Mouse (Mus musculus): Measurements from ENCODE around the gene Sp2.

Gene Sp2

GRCm38 (mm10) chr11:96970341-96970740, 12.4 kb downstream of the Sp2 start:
- DNase-seq (ENCODE audit: low spot score in 2 of 2), result no peak

DNA sequence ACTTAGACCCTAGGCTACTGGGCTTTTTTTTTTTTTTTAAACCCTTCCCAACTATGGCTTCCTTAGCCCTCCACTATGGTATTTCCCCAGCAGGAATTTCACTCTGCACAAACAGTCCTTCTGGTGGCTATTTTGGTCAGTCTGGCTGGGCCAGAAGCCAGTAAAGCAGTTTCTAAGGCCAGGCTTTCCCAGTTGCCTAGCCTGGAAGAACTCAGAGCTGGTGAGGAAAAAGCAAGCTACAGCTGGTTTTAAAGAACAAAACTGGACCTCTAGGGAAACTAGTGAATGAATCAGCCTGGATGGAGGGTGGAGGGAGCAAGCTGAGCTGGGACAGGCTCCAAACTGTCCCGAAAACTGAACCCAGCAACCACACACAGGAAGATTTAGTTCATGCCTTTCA, 13.0 kb downstream of the Sp2 start:
- no peak for DNase-seq (ENCODE audit: low spot score in 2 of 2)

DNA sequence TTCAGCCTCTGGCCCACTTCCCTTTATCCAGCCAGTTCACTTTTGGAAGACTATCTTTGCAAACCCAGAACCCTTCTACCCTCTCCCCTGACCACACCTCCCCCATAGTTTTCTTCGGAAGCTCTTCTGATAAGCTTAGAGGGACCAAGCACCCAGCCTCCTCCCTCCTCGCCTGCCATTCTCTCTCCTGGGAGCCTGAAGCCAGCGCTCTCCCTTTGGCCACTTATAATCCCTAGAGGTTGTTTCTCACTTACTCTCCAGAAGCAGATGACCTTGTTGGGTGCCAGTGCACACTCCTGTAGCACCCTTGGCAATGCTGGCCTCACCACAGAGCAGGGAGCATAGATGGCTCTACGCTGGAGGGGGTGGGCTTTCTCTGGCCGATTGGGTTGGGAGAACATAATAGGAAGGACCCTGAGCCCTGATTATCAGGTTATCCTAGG, 13.5 kb downstream of the Sp2 start:
- DNase-seq (ENCODE audit: low spot score in 2 of 2), result no peak

DNA sequence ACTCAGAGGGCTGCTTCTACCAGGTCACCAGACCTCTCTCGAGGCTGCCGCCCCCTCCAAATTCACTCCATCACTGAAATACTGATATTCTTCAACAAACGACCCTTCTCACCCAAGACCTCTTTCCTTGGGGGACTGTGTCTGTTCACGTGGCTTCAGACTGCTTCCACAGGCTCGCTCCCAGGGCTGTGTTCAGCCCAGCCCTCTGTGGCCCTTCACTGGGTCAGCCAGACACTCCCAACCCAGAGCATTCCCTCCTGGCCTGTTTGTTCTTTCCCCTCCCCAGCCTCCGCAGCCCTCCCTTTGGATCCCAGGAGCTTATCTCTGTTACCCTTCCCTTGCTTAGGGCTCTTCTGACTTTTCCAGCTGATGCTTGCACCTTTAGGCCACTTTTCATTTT, 14.3 kb downstream of the Sp2 start:
- no peak for DNase-seq (ENCODE audit: low spot score in 2 of 2)

- no peak for DNase-seq (ENCODE audit: low spot score in 2 of 2)
Measured at GRCm38 (mm10) chr11:96967544-96968269, 15.1 kb downstream of the Sp2 start.

DNA sequence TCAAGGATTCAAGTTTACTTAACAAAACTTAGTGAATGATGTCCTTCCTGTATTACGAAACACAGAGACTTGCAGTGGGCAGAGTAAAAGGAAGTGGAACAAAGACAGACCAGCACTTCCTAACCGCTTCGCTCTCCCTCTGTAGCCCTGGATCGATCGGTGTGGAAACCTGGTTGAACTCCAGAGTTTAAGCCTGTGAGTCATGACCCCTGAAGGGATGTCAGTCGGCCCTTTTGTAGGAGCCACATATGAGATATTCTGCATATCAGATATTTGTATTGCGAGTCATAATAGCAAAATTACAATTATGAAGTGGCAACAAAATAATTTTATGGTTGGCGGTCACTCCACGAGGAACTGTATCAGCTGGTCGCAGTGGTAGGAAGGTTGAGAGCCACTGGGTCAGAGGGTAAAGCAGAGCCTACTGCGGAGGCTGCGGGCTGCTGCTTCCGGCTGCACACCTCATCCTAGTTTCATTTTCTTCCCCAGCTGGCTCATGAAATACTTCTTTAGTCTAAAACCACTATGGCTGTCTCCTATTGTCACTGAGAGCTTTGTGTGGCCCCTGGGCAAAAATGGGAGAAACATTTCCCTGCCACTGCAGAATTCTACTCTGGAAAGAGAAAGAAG, 15.7 kb downstream of the Sp2 start:
- peak in 1 of 2 experiments; percentile 55 for DNase-seq (ENCODE audit: low spot score in 2 of 2)

DNA sequence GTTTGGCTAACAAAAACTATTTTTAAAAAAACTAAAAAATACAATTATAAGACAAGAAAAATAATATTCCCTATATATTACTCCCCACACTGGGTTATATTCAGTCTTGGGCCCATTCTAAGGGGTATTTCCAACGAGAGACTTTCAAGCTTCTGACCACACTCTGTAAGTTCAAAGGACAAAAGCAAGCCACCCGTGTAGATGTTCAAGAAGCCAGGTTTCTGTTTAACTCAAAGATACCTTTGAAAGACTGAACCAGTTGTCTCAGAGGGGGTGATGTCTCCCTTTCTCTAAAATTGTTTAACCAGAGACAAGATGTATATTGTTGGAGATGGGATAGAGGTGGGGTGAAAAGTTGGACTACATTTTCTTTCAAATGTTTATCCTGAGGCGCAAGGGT, 16.6 kb downstream of the Sp2 start:
- no peak for DNase-seq (ENCODE audit: low spot score in 2 of 2)

GRCm38 (mm10) chr11:96963580-96963979, 19.2 kb downstream of the Sp2 start:
- peak; percentile 79 to 91 for DNase-seq (ENCODE audit: low spot score in 2 of 2)

DNA sequence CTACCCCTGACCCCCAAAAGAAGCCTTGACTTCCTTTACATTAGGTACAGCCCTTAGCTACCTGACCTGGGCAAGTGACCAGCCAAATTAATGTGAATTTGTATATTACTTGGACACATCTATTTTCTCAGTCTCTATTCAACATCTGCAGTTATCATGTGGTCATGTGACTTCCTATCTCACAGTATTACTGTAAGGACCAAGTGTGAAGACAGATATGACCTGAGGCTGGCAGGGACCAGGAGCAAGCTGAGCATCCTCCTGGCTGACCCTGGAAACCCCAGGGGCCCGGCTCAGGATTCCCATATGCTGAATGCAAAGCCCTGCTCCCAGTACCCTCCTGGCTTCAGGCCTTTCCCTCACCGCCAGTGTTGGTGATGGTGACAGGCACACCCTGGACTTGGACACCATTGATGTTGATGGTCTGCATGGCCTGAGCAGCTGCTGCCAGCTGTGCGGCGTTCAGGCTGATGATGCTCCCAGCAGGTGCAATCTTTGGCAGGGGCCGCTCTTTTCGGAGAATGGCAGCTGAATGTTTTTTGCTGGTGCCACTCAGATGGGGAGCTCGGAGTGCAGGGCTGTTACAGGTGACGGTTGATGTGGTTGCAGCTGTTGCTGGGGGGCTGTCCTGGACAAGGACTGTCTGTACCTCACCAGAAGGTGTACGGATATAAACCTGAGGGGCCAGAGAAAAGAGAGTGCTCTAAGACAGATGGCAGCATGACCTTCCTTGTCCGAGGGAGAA, 25.5 kb downstream of the Sp2 start:
- peak; percentile 63 to 68 for DNase-seq (ENCODE audit: low spot score in 2 of 2)

GRCm38 (mm10) chr11:96956009-96956724, 26.6 kb downstream of the Sp2 start:
- no peak for DNase-seq (ENCODE audit: low spot score in 2 of 2)

DNA sequence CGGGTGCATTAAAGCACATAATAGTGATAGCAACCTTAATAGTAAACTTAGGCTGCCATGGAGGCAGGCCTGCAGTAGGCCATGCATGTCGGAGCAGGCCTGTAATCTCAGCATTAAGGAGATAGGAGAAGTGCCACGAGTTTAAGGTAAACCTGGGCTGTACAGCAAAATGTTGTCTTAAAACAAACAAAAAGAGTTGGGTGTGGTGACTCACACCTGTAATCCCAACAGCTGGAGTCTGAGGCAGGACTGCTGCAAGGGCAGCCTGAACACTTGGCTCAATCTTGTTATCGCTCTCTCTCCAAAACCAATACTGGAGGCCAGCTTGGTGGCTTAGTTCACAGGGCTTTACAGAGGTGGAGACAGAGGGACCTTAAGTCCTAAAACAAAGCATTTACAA, 27.7 kb downstream of the Sp2 start:
- DNase-seq (ENCODE audit: low spot score in 2 of 2), result no peak

DNA sequence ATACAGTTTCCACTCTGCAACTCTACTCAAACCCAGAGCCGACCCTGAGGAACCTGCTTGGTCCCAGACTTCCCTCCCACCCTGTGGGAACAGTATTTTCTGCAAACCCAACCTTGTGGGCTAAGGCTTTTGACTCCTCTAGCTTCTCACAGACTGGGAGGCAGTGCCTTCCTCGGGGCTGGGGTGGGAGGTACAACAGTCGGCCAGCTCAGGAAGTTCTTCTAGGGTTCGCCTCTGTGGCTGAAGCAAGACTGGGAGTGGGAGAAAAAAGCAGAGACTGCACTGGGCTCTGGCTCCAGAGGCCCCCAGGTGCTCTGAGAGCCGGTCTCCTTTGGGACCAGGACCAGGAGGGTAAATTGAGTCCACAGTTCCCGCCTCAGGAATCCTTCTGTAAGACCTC, 29.9 kb downstream of the Sp2 start:
- peak in 1 of 2 experiments; percentile 48 for DNase-seq (ENCODE audit: low spot score in 2 of 2)

GRCm38 (mm10) chr11:96952426-96952825, 30.3 kb downstream of the Sp2 start:
- DNase-seq (ENCODE audit: low spot score in 2 of 2), result peak; percentile 40 to 51

- DNase-seq (ENCODE audit: low spot score in 2 of 2), result no peak
Measured at GRCm38 (mm10) chr11:96950767-96951166, 32.0 kb downstream of the Sp2 start.

DNA sequence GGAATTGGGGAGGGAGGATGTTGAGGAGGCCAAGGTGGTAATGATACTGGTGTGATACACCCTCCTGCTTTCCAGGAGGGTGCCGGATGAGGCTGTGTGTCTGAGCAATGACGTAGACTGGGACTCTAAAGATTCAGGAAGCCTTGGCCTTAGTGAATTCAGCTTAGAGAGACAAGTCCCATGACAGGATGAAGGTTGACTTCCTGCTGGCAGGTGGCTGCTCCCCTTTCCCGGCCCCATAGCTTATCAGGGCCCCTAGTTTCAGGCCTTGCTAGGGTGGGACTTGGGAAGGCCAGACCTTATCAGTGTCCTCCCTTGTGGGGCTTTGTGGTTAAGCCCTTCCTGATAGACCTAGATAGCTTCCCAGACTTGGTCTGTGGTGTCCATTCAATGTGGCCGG, 34.9 kb downstream of the Sp2 start:
- DNase-seq (ENCODE audit: low spot score in 2 of 2), result no peak

DNA sequence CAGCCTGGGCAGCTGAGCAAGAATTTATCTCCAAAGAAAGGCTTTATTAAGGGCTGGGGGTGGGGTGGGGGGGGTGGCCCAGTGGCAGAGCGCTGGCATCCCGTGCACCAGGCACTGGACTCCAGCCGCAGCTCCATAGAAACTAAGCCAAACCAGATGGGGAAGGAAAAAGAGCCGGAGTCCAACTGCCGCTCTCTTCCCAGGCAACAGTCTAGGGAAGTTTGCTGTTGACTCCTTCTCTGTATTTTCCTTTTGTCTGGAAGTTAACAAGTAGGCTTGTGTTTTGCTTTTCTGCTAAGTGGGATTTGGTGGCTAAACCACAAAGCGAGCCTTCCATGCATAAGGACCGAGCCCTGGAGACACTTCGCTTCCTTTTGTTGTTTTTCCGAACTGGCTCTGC, 36.3 kb downstream of the Sp2 start:
- no peak for DNase-seq (ENCODE audit: low spot score in 2 of 2)

- DNase-seq (ENCODE audit: low spot score in 2 of 2), result no peak
Measured at GRCm38 (mm10) chr11:96944844-96945580, 37.7 kb downstream of the Sp2 start.

DNA sequence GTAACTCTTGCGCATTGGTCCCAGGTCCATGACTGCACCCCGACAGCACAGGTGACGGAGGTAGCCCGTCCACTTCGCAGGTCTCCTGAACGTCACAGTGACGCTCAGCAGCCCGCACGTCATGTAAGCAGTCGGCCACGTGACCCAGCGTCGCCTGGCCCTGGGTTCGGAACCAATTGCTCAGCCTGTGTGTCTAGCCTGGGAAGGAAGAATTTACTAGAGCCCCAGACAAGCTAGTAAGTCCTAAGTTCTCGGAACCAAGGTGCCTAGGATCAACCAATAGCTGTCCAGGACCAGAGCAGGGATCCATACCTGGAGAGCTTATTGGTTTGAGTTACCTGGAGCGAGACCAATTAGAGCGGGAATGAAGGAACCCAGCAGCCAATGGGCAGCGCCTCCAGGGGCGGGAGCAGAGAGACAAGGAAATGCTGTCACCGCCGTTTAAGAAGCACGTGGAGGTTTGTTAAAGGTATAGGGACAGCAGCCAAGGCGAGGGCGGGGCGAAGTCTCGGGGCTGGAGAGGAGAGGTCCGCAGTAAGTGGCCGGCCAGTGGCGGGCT, 38.9 kb downstream of the Sp2 start, which contains the start of gene Pnpo:
Gene Pnpo (minus strand): TSS at position 241 of the 559 bp plus-strand sequence.
- DNase-seq (ENCODE audit: low spot score in 2 of 2), result peak; percentile 85 to 90

GRCm38 (mm10) chr11:96941989-96942590, 40.7 kb downstream of the Sp2 start:
- no peak for DNase-seq (ENCODE audit: low spot score in 2 of 2)

All from thymus, postnatal 10 days (tissue).